Mouse (Mus musculus): ENCODE measurements around the gene Dmrtc1a. TPM values are rescaled to one million over a fixed set of nuclear protein-coding genes. Genes with fewer than 3 reads are reported as not detected.
"Not testable (repeated sequence)": the region's sequence is repeated elsewhere in the genome, so short reads cannot be mapped to it uniquely, and the experiment has no call there.

Gene Dmrtc1a
- polyA plus RNA-seq (2015; fragmentation: Nextera tagmentation; extraction: Ambion mirVana): 0.33 and 0.66 TPM in 2 replicates

DNA sequence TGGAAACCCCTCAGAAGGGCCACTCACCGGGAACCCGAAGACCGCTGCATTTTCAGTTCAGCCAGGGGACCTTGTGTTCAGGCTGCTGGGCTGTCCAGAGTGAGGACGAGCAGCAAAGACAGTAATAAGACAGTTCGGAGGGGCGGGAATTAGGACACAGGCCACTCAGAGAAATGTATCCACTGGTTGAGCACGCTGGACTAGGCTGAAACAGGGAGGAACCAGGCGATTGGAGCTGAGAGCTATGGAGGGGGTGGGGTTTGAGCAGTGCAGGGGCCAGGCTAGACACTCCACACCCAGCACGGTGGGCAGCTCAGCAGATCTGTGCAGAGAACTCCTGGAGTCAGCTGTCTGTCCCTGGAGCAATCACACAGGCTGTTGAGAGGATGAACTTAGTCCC lies at the start of gene Dmrtc1a, which contains the start of gene 1700011M02Rik:
Gene Dmrtc1a (minus strand): TSS at position 101 of the 400 bp plus-strand sequence.
Gene 1700011M02Rik (plus strand): TSS at position 319 of the 400 bp plus-strand sequence.
- not testable (repeated sequence) for H3K4me3 ChIP-seq; H3K27ac ChIP-seq; H3K4me1 ChIP-seq (replicated peaks); H3K9me3 ChIP-seq (replicated peaks); H3K36me3 ChIP-seq; H3K9ac ChIP-seq; H3K4me2 ChIP-seq; ATAC-seq (replicated peaks; ENCODE audit: insufficient number of reproducible peaks, insufficient read depth, low FRiP score, low read depth); H3K27me3 ChIP-seq
- WGBS: 81% methylated on average over 7 of the region's 9 CpGs

DNA sequence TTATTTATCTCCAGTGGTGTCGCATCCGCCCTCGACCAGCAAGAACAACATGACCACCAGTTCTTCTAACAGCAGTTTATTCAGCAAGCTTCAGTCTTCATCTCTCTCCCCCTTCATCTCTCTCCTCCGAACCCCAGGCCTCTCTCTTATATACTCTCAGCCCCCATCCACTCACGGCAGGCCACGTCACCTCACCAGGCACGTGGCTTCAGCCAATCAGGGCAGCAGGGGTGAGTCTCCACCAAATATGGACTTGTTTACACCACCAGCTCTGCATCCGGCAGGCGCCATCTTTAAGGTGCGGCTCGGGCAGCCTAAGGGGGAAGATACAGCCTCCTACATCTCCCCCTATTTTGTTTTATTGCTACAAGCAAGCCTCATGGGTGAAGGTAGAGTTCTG lies 41.6 kb upstream of the Dmrtc1a start:
- H3K27ac ChIP-seq; H3K4me3 ChIP-seq; H3K36me3 ChIP-seq; H3K4me2 ChIP-seq; H3K9ac ChIP-seq; ATAC-seq (replicated peaks; ENCODE audit: insufficient number of reproducible peaks, insufficient read depth, low FRiP score, low read depth); H3K4me1 ChIP-seq (replicated peaks); H3K9me3 ChIP-seq (replicated peaks); H3K27me3 ChIP-seq: not testable (repeated sequence)
- 83% methylated on average over 11 of the region's 11 CpGs for WGBS

DNA sequence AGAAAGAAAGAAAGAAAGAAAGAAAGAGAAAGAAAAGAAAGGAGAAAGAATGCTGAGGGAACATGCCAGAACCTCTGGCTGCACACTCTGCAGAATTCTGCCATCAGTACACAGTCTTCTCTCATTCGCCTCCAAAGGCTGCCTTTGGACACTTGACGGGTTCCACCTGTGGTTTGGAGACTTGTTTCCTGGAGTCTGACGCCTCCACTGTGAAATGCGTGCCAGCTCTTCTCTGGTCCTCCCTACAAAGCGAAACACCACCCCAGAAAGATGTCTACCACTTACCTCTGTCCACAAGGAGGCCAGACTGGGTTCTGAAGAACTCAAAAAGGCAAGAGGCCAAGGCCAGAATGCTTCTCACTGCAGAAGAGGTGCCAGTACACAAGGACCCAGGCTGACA lies 28.3 kb upstream of the Dmrtc1a start:
- no peak overlapping the region for H3K27ac ChIP-seq
- H3K4me2 ChIP-seq: no peak overlapping the region
- H3K9ac ChIP-seq: no peak overlapping the region
- 0 out of 2 replicates have a peak, but pooled peaks cover 2% of the 10 kb centered on the region for H3K4me1 ChIP-seq (replicated peaks)
- H3K36me3 ChIP-seq: no peaks in the 10 kb centered on the region
- WGBS: 49% methylated on average over 5 of the region's 5 CpGs
- no peak for ATAC-seq (replicated peaks; ENCODE audit: insufficient number of reproducible peaks, insufficient read depth, low FRiP score, low read depth)
- peaks cover 30% of the 10 kb centered on the region for H3K27me3 ChIP-seq
- H3K9me3 ChIP-seq (replicated peaks): no peaks in the 10 kb centered on the region
- no peak overlapping the region for H3K4me3 ChIP-seq

DNA sequence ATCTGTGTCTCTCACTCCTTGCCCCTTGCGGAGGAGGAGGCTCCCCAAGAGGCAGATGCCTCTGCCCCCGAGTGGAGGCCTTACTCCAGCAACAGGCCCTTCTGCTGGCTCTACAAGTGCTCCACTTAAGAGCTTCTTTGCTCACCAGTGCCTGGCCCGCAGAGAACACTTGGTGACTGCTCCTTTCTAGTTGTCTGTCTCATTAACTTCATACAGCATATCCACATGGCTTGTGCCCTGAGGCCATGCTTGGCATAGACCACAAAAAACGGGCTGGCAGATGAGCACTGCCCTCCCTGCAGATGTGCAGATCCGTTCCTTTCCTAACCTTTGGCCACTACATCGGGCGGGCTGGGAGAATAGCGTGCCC lies 25.9 kb upstream of the Dmrtc1a start:
- Histone ChIP-seq H3K27ac (no peak overlapping the region), H3K27me3 (peaks cover 30% of the 10 kb centered on the region), H3K4me3 (peak overlapping the region; percentile 56), H3K9ac (no peak overlapping the region), H3K36me3 (no peaks in the 10 kb centered on the region), H3K4me1 (replicated peaks) (0 out of 2 replicates have a peak, but pooled peaks cover 2% of the 10 kb centered on the region), H3K9me3 (replicated peaks) (no peaks in the 10 kb centered on the region), H3K4me2 (peak overlapping the region; percentile 85)
- ATAC-seq (replicated peaks; ENCODE audit: insufficient number of reproducible peaks, insufficient read depth, low FRiP score, low read depth): no peak
- 62% methylated on average over 8 of the region's 8 CpGs for WGBS

- peaks cover 30% of the 10 kb centered on the region for H3K27me3 ChIP-seq
- H3K4me3 ChIP-seq: peak overlapping the region; percentile 56
- H3K36me3 ChIP-seq: no peaks in the 10 kb centered on the region
- 0 out of 2 replicates have a peak, but pooled peaks cover 2% of the 10 kb centered on the region for H3K4me1 ChIP-seq (replicated peaks)
- H3K27ac ChIP-seq: no peak overlapping the region
- H3K9me3 ChIP-seq (replicated peaks): no peaks in the 10 kb centered on the region
- H3K9ac ChIP-seq: peak overlapping the region; percentile 46
- 19% methylated on average over 60 of the region's 68 CpGs for WGBS
- ATAC-seq (replicated peaks; ENCODE audit: insufficient number of reproducible peaks, insufficient read depth, low FRiP score, low read depth): peak; percentile 35; the same call in 1 of the 2 replicates
- H3K4me2 ChIP-seq: peak overlapping the region; percentile 85
These were observed 25.3 kb upstream of the Dmrtc1a start for GRCm38 (mm10) chrX:102933571-102934394.

DNA sequence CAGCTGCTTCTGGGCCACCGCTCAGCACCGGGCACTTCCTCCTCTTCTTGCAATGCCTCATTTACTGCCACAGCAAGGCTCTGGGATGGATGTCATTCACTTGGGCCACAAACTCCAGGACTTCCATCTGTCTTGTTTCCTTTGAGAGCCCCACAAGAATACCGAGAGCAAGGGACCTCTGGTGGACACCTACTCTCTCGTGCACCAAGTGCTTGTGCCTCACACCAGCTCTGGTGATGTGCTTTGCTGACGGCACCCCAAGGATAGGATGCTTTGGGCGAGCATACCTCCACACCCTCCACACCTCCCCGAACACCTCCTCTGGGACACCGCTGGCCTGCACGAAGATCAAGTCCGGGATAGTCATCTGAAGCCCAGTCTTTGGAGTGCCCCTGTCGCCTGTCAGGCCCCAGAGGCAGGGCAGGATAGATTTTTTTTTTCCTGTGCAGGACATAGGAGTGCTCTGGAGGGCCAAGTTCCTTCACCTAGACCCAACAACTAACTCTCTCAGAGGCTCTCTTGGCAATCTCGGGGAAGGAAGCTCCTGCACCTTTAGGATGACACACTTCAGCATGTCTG lies 24.6 kb upstream of the Dmrtc1a start:
- WGBS: 43% methylated on average over 12 of the region's 12 CpGs
- Histone ChIP-seq H3K9ac (no peak overlapping the region), H3K9me3 (replicated peaks) (no peaks in the 10 kb centered on the region), H3K4me1 (replicated peaks) (0 out of 2 replicates have a peak, but pooled peaks cover 2% of the 10 kb centered on the region), H3K4me2 (peak overlapping the region; percentile 85), H3K27me3 (peaks cover 30% of the 10 kb centered on the region), H3K36me3 (no peaks in the 10 kb centered on the region), H3K4me3 (peak overlapping the region; percentile 56), H3K27ac (no peak overlapping the region)
- no peak for ATAC-seq (replicated peaks; ENCODE audit: insufficient number of reproducible peaks, insufficient read depth, low FRiP score, low read depth)

DNA sequence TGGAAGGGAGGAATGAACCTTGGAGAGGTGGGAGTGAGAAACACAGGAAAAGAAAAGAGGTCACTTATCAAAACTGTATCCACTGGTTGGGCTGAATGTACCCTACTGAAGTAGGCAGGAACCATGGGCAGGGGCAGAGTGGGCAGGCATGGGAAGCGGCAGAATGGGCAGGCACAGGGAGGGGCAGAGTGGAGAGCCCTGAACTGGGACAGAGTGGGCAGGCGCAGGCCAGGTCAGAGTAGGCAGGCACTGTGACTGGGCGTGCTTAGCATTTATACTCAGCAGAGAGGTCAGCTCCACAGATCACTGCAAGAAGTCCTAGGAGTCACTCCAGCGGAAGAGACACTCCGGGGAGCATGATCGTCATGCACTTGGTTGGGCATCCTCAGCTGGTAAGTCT lies 19.6 kb upstream of the Dmrtc1a start, which contains the start of gene 1700018G05Rik:
Gene 1700018G05Rik (plus strand): TSS at position 301 of the 400 bp plus-strand sequence.
- 74% methylated on average over 6 of the region's 6 CpGs for WGBS
- H3K27ac ChIP-seq; H3K4me1 ChIP-seq (replicated peaks); H3K4me3 ChIP-seq; H3K9ac ChIP-seq; H3K4me2 ChIP-seq; H3K9me3 ChIP-seq (replicated peaks); H3K27me3 ChIP-seq; ATAC-seq (replicated peaks; ENCODE audit: insufficient number of reproducible peaks, insufficient read depth, low FRiP score, low read depth); H3K36me3 ChIP-seq: not testable (repeated sequence)

GRCm38 (mm10) chrX:102926707-102927106 lies 18.2 kb upstream of the Dmrtc1a start:
- 17% methylated on average over 4 of the region's 4 CpGs for WGBS
- not testable (repeated sequence) for H3K9ac ChIP-seq; H3K9me3 ChIP-seq (replicated peaks); H3K36me3 ChIP-seq; H3K27ac ChIP-seq; H3K4me1 ChIP-seq (replicated peaks); H3K4me2 ChIP-seq; H3K4me3 ChIP-seq; H3K27me3 ChIP-seq; ATAC-seq (replicated peaks; ENCODE audit: insufficient number of reproducible peaks, insufficient read depth, low FRiP score, low read depth)

- not testable (repeated sequence) for H3K4me3 ChIP-seq; H3K4me1 ChIP-seq (replicated peaks); ATAC-seq (replicated peaks; ENCODE audit: insufficient number of reproducible peaks, insufficient read depth, low FRiP score, low read depth); H3K36me3 ChIP-seq; H3K9ac ChIP-seq; H3K27me3 ChIP-seq; H3K9me3 ChIP-seq (replicated peaks); H3K4me2 ChIP-seq; H3K27ac ChIP-seq
- 54% methylated on average over 1 of the region's 1 CpGs for WGBS
These were observed 6.3 kb upstream of the Dmrtc1a start for GRCm38 (mm10) chrX:102914823-102915222.

GRCm38 (mm10) chrX:102867871-102868270 lies 40.6 kb downstream of the Dmrtc1a start, which contains the start of gene 1700031F05Rik:
TSS of gene 1700031F05Rik (minus strand) at chrX:102867971.
- Histone ChIP-seq H3K4me1 (replicated peaks) (no peaks in the 10 kb centered on the region), H3K27me3 (no peaks in the 10 kb centered on the region), H3K4me2 (no peak within 1 kb of the TSS), H3K9ac (no peak within 1 kb of the TSS), H3K27ac (no peak within 1 kb of the TSS), H3K4me3 (no peak within 1 kb of the TSS), H3K36me3 (no peaks in the 10 kb centered on the region), H3K9me3 (replicated peaks) (no peaks in the 10 kb centered on the region)
- no peak for ATAC-seq (replicated peaks; ENCODE audit: insufficient number of reproducible peaks, insufficient read depth, low FRiP score, low read depth)
- WGBS: 88% methylated on average over 6 of the region's 6 CpGs

GRCm38 (mm10) chrX:102854516-102854915 lies 54.0 kb downstream of the Dmrtc1a start, which contains the start of gene Dmrtc1c2:
TSS of gene Dmrtc1c2 (minus strand) at chrX:102854616.
- not testable (repeated sequence) for H3K9me3 ChIP-seq (replicated peaks); H3K36me3 ChIP-seq; H3K27ac ChIP-seq; H3K4me2 ChIP-seq; H3K9ac ChIP-seq; H3K4me1 ChIP-seq (replicated peaks); ATAC-seq (replicated peaks; ENCODE audit: insufficient number of reproducible peaks, insufficient read depth, low FRiP score, low read depth); H3K4me3 ChIP-seq; H3K27me3 ChIP-seq
- WGBS: 96% methylated on average over 5 of the region's 13 CpGs

Data from heart, embryonic 15.5 days (tissue).